Mouse (Mus musculus): ENCODE measurements around the gene Snu13.
A peak's percentile ranks its signal among the peaks of the same experiment; 100 is the strongest.

GRCm38 (mm10) chr15:82087266-82087665, 39.9 kb upstream of the Snu13 start:
- TF ChIP-seq POLR2A (IDR thresholded peaks at IDR 0.05; ENCODE audit: borderline replicate concordance, insufficient read depth, low read length) (no peak), CTCF (IDR thresholded peaks at IDR 0.05; ENCODE audit: borderline replicate concordance, insufficient read depth, low read depth, low read length) (peak; percentile 16; the same call in 1 of the 2 replicates)

All from cerebellum, adult 2 months (tissue).